ENCODE assay signal across 11 mouse cellular contexts in genomic region chr1:92680668-92681603, GRCm38 (mm10). TPM values are rescaled to one million over a fixed set of nuclear protein-coding genes. Genes with fewer than 3 reads are reported as not detected.
A peak's percentile ranks its signal among the peaks of the same experiment; 100 is the strongest.
DNase-seq lines count a peak whose midpoint lies in the region; ATAC-seq lines count a peak whose summit lies in the region.
"Had no signal": no experiment of that assay in that cellular context is flagged by ENCODE, and none has a peak within 500 bp of the region (broad histone marks: within the 10 kb centered on the region; RNA-seq: fewer than 3 reads in every experiment).

No protein-coding gene starts in this region.

- H3K27me3 ChIP-seq in heart, embryonic 11.5 days (ENCODE audit: control insufficient read depth, insufficient read depth, low read length) = peaks cover 8% of the 10 kb centered on the region; the same call in 1 of the 2 replicates
- no peaks in the 10 kb centered on the region for H3K27me3 ChIP-seq in forebrain, embryonic 15.5 days
- no peaks in the 10 kb centered on the region for H3K27me3 ChIP-seq in neural tube, embryonic 14.5 days (ENCODE audit: control insufficient read depth, insufficient read depth, low read length)
- H3K27me3 ChIP-seq: embryonic facial prominence, embryonic 13.5 days; liver, embryonic 15.5 days had no signal

- peaks cover 6% of the 10 kb centered on the region; the same call in 1 of the 2 replicates for H3K4me1 ChIP-seq in heart, embryonic 11.5 days (ENCODE audit: control insufficient read depth, insufficient read depth, low read length)
- H3K4me1 ChIP-seq in forebrain, embryonic 15.5 days = peaks cover 14% of the 10 kb centered on the region
- H3K4me1 ChIP-seq in neural tube, embryonic 14.5 days (ENCODE audit: control insufficient read depth, insufficient read depth, low read length) = no peaks in the 10 kb centered on the region

- 0 out of 2 replicates have a peak, but pooled peaks have one; percentile 24 for ATAC-seq in heart, embryonic 11.5 days (replicated peaks; ENCODE audit: insufficient number of reproducible peaks, low FRiP score, low TSS enrichment)
- peak; percentile 67 for ATAC-seq in forebrain, embryonic 15.5 days (replicated peaks)
- ATAC-seq in neural tube, embryonic 14.5 days (ENCODE audit: low read depth) = peak; percentile 78

- H3K4me3 ChIP-seq in heart, embryonic 11.5 days (ENCODE audit: low read depth, low read length) = no peak overlapping the region
- no peak overlapping the region for H3K4me3 ChIP-seq in forebrain, embryonic 15.5 days
- H3K4me3 ChIP-seq in neural tube, embryonic 14.5 days (ENCODE audit: low read depth, low read length) = no peak overlapping the region
- H3K4me3 ChIP-seq: embryonic facial prominence, embryonic 13.5 days; liver, embryonic 15.5 days had no signal

- no peaks in the 10 kb centered on the region for H3K36me3 ChIP-seq in heart, embryonic 11.5 days (ENCODE audit: control insufficient read depth, insufficient read depth, low read length)
- H3K36me3 ChIP-seq in forebrain, embryonic 15.5 days = no peaks in the 10 kb centered on the region
- no peaks in the 10 kb centered on the region for H3K36me3 ChIP-seq in neural tube, embryonic 14.5 days (ENCODE audit: control insufficient read depth, insufficient read depth, low read length)
- H3K36me3 ChIP-seq: embryonic facial prominence, embryonic 13.5 days; liver, embryonic 15.5 days had no signal

- no peak overlapping the region for H3K27ac ChIP-seq in heart, embryonic 11.5 days (ENCODE audit: low read depth, low read length)
- H3K27ac ChIP-seq in forebrain, embryonic 15.5 days (replicated peaks) = peak overlapping the region; percentile 59
- H3K27ac ChIP-seq in neural tube, embryonic 14.5 days (ENCODE audit: low read depth, low read length) = no peak overlapping the region
- H3K27ac ChIP-seq: embryonic facial prominence, embryonic 13.5 days; liver, embryonic 15.5 days had no signal

- H3K4me2 ChIP-seq in heart, embryonic 11.5 days = no peak overlapping the region
- H3K4me2 ChIP-seq in forebrain, embryonic 15.5 days (replicated peaks) = no peak overlapping the region
- H3K4me2 ChIP-seq in neural tube, embryonic 14.5 days (ENCODE audit: low read depth, low read length) = no peak overlapping the region
- H3K4me2 ChIP-seq: embryonic facial prominence, embryonic 13.5 days; liver, embryonic 15.5 days had no signal

- H3K9me3 ChIP-seq in heart, embryonic 11.5 days (replicated peaks; ENCODE audit: control insufficient read depth, low read length) = no peaks in the 10 kb centered on the region
- H3K9me3 ChIP-seq in forebrain, embryonic 15.5 days = no peaks in the 10 kb centered on the region
- H3K9me3 ChIP-seq in neural tube, embryonic 14.5 days (ENCODE audit: control insufficient read depth, low read length) = no peaks in the 10 kb centered on the region
- H3K9me3 ChIP-seq: embryonic facial prominence, embryonic 13.5 days; liver, embryonic 15.5 days had no signal

- WGBS in heart, embryonic 11.5 days (ENCODE audit: insufficient replicate concordance) = 41% methylated on average over 16 of the region's 16 CpGs
- WGBS in forebrain, embryonic 15.5 days = 21% methylated on average over 16 of the region's 16 CpGs
- 13% methylated on average over 16 of the region's 16 CpGs for WGBS in neural tube, embryonic 14.5 days

- DNase-seq in heart, adult 18-20 months = no peak
- DNase-seq in kidney, postnatal 10 days = peak; percentile 74
- no peak for DNase-seq in layer of hippocampus, adult 18-20 months (ENCODE audit: low spot score in 2 of 2)
- DNase-seq in adipocyte (ENCODE audit: low spot score) = no peak
- no peak for DNase-seq in right cerebral cortex, postnatal 36 days (ENCODE audit: low spot score in 2 of 2)

- H3K9ac ChIP-seq in heart, embryonic 11.5 days (ENCODE audit: low read depth, low read length) = no peak overlapping the region
- H3K9ac ChIP-seq in forebrain, embryonic 15.5 days (replicated peaks) = no peak overlapping the region
- no peak overlapping the region for H3K9ac ChIP-seq in neural tube, embryonic 14.5 days (replicated peaks; ENCODE audit: low read depth, low read length)
- H3K9ac ChIP-seq: embryonic facial prominence, embryonic 13.5 days; liver, embryonic 15.5 days had no signal

RNA-seq across cellular contexts. Expression of gene Otos, which starts 32.3 kb away (rescaled TPM):
- not detected in 2 replicates for polyA plus RNA-seq in heart, embryonic 11.5 days (2014; fragmentation: Nextera tagmentation; extraction: Ambion mirVana)
- total RNA-seq in heart, adult 18-20 months (2021) = not detected
- polyA plus RNA-seq in forebrain, embryonic 15.5 days (2015; fragmentation: Nextera tagmentation; extraction: Ambion mirVana) = not detected in 2 replicates
- polyA plus RNA-seq in neural tube, embryonic 14.5 days (2014; fragmentation: Nextera tagmentation; extraction: Ambion mirVana) = 0.21 TPM in 1 of 2 replicates, not detected in the other
- total RNA-seq in layer of hippocampus, adult 18-20 months (2021) = 1 to 10 TPM in 1 of 2 experiments, under 1 TPM in 1; 0.91 to 1.0 TPM
- total RNA-seq: heart, postnatal 25 days had no signal
- polyA plus RNA-seq: embryonic facial prominence, embryonic 13.5 days had no signal

RNA-seq across cellular contexts. Expression of gene Cops9, which starts 39.2 kb away (rescaled TPM):
- 382 and 405 TPM in 2 replicates for polyA plus RNA-seq in heart, embryonic 11.5 days (2014; fragmentation: Nextera tagmentation; extraction: Ambion mirVana)
- total RNA-seq in heart, adult 18-20 months (2021) = 100 to 1,000 TPM; 229 to 251 TPM
- 534 and 569 TPM in 2 replicates for polyA plus RNA-seq in forebrain, embryonic 15.5 days (2015; fragmentation: Nextera tagmentation; extraction: Ambion mirVana)
- 560 and 641 TPM in 2 replicates for polyA plus RNA-seq in neural tube, embryonic 14.5 days (2014; fragmentation: Nextera tagmentation; extraction: Ambion mirVana)
- total RNA-seq in layer of hippocampus, adult 18-20 months (2021) = 100 to 1,000 TPM; 321 to 334 TPM

Comparison
In these comparisons a context has a peak if more than half of its experiments do, and no peak if none do; other contexts are left out.
1. ATAC-seq: peak in every context shown above with its lines; median percentile 78 in neural tube, embryonic 14.5 days; 67 in forebrain, embryonic 15.5 days; 24 in heart, embryonic 11.5 days.